ENCODE assay signal across 8 mouse cellular contexts in genomic region chr8:77419731-77420130, GRCm38 (mm10).
DNase-seq lines count a peak whose midpoint lies in the region; ATAC-seq and TF ChIP-seq lines count a peak whose summit lies in the region.

No protein-coding gene starts in this region.

- 62% methylated on average over 4 of the region's 4 CpGs for WGBS in lung, embryonic 16.5 days

- no peaks in the 10 kb centered on the region for H3K27me3 ChIP-seq in Patski
- no peaks in the 10 kb centered on the region for H3K27me3 ChIP-seq in lung, embryonic 16.5 days (ENCODE audit: control insufficient read depth, insufficient read depth, low read depth, low read length)

- CTCF ChIA-PET in Patski (lab: Charles Lee), result interaction anchor here (0.8 to 2.4 kb wide), 22 partner anchors 8 to 132 kb away, joined by 3 to 15 read pairs (median 4); partner anchors contain the start of gene Prmt9

- no peak overlapping the region for H3K4me2 ChIP-seq in lung, embryonic 16.5 days (ENCODE audit: low read depth, low read length)

- DNase-seq in CD8-positive naive resting alpha-beta T cell, adult 2 months (ENCODE audit: low read depth in 2 of 2, low spot score in 2 of 2), result peak; percentile 66 to 72
- no peak for DNase-seq in Patski (ENCODE audit: low read depth, low spot score)
- DNase-seq in cerebellum, adult 9-10 months, result peak; percentile 78
- DNase-seq in gastrocnemius, adult 2 months, result peak; percentile 68
- peak; percentile 80 to 82 for DNase-seq in kidney, postnatal 4 days
- peak; percentile 92 for DNase-seq in retina, embryonic 14.5 days (ENCODE audit: low spot score)
- DNase-seq in yolk sac, embryonic 10.5 days (ENCODE audit: low spot score), result no peak

- no peaks in the 10 kb centered on the region for H3K4me1 ChIP-seq in lung, embryonic 16.5 days (replicated peaks; ENCODE audit: control insufficient read depth, insufficient read depth, low read length)

- POLR2A ChIA-PET in Patski (lab: Charles Lee), result interaction anchor here (1.1 to 1.6 kb wide), 3 partner anchors 97 to 129 kb away, joined by 4 to 6 read pairs (median 5); partner anchors contain the start of genes Arhgap10 and Prmt9

- peaks cover 5% of the 10 kb centered on the region; the same call in 1 of the 2 replicates for H3K36me3 ChIP-seq in lung, embryonic 16.5 days (ENCODE audit: control insufficient read depth, insufficient read depth, low read length)

- intact Hi-C loops in gastrocnemius, adult 2 months (cut with DNase I), result loop anchor here (1.0 to 10.0 kb wide), 2 partner anchors 116 to 585 kb away; no protein-coding TSS in a partner anchor

- no peaks in the 10 kb centered on the region for H3K9me3 ChIP-seq in lung, embryonic 16.5 days (ENCODE audit: control insufficient read depth, low read length)

- peak; percentile 88 for TF ChIP-seq CTCF in Patski (IDR thresholded peaks at IDR 0.05)
- TF ChIP-seq CTCF in gastrocnemius, adult 2 months (IDR thresholded peaks at IDR 0.05), result peak; percentile 95

- H3K9ac ChIP-seq in lung, embryonic 16.5 days (ENCODE audit: low read length), result no peak overlapping the region

- in situ Hi-C loops in Patski (cut with MboI; ENCODE audit: low pct_unique_long_range_greater_than_20kb), result loop anchor here (10.0 to 25.0 kb wide), 3 partner anchors 95 to 593 kb away; partner anchors contain the start of genes Arhgap10 and Prmt9

- no peak overlapping the region for H3K4me3 ChIP-seq in gastrocnemius, adult 2 months
- H3K4me3 ChIP-seq in lung, embryonic 16.5 days (ENCODE audit: low read length), result no peak overlapping the region

- ATAC-seq in Patski, result peak; percentile 65
- peak; percentile 45; the same call in 1 of the 2 replicates for ATAC-seq in lung, embryonic 16.5 days (ENCODE audit: low read depth)

- H3K27ac ChIP-seq in gastrocnemius, adult 2 months, result peak overlapping the region; percentile 43; the same call in 1 of the 2 replicates
- H3K27ac ChIP-seq in lung, embryonic 16.5 days (ENCODE audit: low read length), result no peak overlapping the region

Comparison
In these comparisons a context has a peak if more than half of its experiments do, and no peak if none do; other contexts are left out.
1. DNase-seq: peak in CD8-positive naive resting alpha-beta T cell, adult 2 months (2 of 2), cerebellum, adult 9-10 months (single experiment), gastrocnemius, adult 2 months (single experiment), kidney, postnatal 4 days (2 of 2) and retina, embryonic 14.5 days (single experiment); none in Patski (single experiment) and yolk sac, embryonic 10.5 days (single experiment).